Mouse (Mus musculus) ovary, postnatal 36 days (tissue): Measurements from ENCODE around the gene Tnnt2.

ENCODE experiments used
- DNase-seq: peaks from one replicate; pipeline ENCODE4 v3.0.0; 2022; ENCODE audit warnings: low spot score, mixed read lengths

The Tnnt2 gene

DNA sequence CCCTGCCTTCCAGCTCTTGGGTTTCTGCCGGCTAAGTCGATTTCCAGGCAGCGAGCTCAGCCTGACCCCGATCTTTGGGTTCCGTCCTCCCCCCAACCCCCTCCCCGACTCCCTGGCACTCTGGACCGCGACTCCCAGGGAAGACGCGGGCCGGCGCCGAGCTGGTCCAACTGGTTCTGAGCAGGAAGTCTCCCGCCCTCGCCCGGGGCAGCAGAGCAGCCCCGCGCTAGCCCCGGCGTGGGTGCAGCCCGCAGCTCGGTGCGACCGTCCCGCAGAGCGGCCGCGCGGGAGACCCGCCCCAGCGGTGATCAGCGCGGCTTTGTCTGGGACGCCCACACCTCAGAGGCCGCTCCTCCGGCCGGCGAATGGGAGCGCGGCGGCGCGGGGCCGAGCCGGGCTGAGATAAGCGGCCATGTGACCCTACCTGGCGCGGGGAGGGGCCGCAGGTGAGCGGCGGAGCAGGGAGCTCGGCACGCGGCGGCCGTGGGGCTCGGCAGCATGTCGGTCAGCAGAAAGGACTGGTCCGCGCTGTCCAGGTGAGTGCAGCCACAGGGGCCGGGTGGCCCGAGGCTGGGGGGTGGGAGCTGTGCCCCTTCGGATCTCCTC is 17.6 kb upstream of the Tnnt2 start, which contains the start of gene Lad1:
TSS of gene Lad1 (plus strand) at position 118 of the 606 bp plus-strand sequence.
- DNase-seq, result peak; percentile 42

DNA sequence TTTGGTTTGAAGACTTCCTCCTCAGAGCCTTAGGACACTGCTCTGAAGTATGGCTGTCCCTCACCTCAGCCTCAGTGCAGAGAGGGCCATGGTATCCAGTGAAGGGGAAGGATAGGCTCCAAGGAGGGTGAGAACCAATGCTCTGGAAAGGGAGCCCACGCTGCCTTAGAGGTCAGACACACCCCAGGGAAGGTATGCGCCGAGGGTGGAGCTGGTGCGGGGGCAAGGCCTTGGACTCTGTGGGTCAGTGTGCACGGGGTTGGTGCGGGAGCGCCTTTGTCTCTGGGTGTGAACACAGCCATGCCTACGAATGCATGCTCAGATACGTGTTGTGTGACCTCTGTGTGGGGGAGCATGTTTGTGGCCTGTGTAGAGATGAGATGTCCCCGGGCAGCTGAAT is 16.1 kb upstream of the Tnnt2 start:
- no peak for DNase-seq

DNA sequence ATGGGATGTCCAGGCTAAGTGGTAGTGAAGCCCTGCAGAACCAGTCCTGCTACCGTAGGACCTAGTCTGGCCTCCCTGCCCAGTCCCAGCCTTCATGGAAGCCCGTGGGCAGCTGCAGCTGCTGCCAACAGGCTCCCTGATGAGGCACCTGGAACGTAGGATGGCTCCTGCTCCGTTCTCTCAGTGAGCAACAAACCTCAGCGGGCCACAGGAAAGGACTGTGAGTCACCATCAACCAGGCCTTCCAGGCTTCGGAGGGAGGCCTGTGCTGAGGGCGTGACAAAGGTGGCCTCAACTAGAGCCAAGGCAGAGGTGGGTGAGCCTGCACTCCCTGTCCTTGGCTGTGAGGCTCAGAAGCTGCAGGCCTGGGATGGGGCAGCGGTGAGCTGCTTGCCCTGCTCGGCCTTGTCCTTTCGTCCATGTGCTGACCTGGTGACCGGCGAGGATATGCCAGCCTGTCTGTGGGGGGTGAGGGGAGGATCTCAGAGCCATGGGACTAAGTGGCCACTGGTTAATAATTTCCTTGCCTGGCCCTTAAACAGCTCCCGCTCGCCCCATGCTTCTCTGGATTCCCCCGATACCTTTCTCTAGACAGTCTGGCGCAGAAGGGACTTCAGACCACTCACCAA is 15.3 kb upstream of the Tnnt2 start:
- no peak for DNase-seq

DNA sequence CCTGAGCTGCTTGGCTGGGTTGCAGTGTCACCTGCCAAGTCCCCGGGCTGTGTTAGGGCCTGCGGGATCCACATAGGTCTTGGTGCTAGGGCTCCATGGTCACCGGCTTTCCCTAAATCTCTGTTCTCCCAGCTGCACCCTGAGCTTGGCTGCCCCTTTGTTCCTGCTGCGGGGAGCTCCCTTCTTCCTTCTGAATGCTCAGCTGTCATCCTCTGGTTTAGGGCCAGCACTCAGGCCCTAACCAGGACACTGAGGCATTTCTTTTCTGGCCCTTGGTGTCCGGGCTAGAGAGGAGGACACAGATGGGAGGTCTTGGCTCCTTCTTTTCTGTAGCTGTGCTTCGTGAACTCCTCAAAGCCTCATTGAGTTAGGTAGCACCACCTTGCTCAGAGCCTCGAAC is 14.4 kb upstream of the Tnnt2 start:
- no peak for DNase-seq

DNA sequence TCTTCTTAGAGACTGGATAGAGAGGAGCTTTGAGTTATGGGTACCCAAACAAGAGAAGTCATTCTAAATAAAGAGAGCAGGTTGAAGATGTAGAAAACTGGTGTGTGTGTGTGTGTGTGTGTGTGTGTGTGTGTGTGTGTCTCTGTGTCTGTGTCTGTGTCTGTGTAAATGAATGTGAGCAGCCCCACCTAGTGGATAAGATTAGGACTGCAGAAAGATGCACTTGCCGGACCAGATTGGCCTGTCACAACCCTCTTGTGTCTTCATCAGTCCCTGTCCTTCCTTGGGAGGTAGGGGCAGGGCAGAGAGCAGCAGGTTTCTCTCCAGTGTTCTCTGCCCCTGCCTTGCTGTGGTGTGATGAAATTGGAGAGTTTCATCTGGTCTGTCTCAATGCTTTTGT is 7.2 kb upstream of the Tnnt2 start:
- no peak for DNase-seq

DNA sequence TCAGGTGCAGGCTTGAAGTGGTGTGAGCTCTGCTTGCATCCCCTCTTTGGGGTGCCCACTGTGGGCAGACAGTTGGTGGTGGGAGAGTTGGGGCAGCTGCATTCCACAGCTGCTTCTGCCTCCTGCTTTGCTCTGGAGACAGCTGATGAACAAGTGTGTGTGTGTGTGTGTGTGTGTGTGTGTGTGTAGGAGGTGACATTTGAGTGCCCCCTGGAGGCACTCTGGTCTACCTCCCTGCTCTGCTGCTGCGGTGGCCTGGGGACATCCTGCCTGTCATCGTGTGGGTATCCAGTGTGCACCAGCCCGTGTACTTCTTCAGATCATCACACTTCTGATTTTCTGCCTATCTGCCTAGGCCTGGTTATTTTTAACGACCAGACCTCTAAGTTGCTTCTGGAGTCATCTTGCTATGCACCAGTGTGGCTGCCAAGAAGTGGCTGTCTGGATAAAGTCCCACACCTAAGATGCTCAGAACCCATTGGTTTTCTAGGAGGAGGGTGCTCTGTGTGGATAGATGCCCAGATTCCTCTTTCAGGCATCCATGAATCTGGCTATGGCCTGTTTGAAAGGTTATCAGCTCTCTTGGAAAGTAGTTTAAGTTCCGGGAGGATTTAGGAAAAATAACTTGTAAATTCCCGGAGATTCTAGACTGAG is 1.8 kb upstream of the Tnnt2 start:
- no peak for DNase-seq

DNA sequence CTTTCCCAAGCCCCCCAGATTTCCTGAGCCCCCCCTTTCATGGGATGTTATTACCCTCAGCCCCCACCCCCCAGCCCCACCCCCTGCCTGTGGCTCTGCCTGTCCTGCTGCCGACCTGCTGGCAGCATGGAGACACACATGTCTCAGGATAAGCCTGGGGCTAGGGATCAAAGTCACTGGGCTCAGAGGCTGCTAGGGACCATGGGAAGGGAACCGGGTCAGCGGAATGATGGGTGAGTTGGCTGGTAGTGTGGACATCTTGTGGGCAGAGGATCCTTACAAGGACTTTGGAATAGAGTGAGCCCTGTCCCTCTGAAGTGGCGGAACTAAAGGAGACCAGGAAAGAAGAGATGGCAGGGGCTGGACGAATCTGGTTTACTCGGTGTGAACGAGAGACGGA is 1.2 kb upstream of the Tnnt2 start:
- DNase-seq, result no peak

DNA sequence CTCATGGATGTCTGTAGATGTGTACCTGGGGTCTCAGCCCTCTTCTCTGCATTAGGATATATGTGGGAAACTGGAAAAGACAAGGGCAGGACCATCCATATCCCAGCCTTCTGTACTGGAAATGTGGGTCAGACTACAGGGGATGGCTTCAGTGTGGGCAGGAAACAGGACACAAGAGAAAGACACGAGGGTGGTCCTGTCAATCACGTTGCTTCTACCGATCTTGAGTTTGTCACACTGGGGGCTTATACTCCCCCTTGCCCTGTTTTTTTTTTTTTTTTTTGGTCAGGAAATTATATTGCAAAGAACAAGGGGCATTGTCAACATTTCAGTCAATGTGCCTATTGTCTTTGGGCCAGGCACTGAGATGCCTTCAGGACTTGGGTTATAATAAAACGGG is 2.5 kb downstream of the Tnnt2 start:
- no peak for DNase-seq

DNA sequence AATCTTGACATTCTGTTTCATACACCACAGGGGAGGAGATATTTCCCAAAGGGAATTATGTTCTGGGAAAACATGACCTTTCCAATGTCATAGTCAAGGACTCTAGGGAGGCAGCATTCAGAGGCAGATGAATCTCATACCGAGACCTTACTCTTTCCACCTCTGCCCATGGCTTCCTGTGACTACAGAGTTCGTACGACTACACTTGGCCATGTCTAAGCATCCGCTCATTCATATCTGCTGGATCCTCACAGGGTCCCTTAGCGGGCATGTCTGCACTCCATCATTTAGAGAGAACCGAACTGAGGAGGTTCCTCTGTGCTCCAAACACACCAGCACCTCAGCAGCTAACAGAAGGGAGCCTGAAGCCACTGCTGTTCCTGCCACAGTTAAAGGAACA is 2.9 kb downstream of the Tnnt2 start:
- DNase-seq, result no peak

DNA sequence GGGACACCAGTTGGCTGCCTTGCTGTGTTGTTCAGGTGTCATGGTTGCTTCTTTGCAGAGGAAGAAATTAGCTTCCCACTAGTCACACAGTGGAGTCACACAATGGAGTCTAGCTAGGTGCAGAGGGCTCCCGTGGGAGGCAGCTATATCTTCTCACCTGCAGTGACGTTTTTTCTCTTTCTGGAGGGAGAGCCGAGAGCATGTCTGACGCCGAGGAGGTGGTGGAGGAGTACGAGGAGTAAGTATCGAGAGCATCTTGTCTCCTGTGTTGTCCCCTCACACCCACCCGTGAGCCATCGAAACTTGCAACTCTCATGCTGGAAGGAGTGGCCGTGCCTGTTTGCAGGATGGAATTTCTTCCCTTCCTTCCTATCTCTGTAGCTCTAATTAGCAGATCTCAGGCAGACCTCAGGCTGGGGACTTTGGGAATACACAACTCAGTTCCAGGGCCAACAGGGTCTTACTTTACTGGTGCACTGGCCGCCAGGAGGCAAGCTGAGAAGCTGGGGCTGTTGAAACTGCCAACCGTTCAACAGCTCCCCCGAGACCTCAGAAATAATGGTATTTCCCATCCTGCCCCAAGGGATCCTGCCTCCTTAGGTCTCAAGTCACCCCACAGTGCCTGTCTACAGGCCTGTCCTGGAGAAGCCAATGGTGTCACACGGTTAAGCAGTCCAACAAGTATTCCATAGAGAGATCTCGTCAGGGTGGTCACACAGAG is 4.7 kb downstream of the Tnnt2 start:
- no peak for DNase-seq

DNA sequence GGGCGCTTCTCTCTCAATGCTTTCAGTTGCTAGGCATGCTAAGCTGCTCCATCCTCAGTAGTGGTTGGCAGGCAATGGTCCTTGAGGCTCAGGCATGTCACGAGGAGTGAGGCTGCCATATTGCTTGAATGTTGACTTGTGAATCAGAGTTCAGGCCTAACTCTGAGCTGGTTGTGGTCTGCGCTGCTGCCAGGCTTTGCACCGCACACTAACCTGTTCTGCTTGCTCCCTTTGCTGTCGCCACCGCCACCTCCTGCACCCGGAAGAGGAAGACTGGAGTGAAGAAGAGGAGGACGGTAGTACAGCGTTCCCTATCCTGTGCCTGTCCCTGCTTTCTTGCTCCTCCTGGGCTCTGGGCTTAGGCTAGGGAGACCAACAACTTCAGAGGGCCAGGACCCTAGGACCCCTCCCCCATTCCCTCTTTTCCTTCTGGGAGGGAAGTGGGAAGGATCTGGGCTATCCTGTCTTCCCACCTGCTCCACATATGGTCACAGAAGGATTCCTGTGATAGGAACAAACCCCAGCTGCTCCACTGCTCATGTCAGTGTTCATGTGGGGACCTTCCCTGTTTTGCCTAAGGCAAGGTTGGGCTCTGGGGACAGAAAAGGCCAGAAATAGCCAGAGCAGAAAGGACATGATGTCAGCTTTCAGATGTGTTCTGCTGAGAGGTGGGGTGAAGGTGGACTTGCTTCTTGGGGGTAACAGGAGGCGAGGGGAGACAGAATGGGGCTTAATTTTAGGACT is 7.5 kb downstream of the Tnnt2 start:
- DNase-seq, result no peak

DNA sequence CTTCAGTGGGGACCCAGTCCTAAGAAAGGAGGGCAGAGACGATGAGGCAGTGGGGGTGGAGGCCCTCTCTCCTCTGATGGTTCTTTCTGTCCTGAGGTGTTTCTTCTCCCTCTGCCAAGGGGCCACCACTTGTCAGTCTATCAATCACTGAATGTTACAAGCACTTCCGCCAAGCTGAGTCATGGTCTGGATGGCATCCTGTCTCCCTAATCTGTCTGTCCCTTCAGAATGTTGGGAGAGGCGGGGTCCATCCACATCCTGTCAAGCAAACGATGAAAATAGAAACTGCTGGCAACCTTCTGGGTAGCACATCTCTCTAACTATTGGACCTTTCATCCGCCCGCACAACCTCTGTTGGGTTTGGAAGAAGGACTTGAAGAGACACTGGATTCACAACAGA is 8.3 kb downstream of the Tnnt2 start:
- no peak for DNase-seq

DNA sequence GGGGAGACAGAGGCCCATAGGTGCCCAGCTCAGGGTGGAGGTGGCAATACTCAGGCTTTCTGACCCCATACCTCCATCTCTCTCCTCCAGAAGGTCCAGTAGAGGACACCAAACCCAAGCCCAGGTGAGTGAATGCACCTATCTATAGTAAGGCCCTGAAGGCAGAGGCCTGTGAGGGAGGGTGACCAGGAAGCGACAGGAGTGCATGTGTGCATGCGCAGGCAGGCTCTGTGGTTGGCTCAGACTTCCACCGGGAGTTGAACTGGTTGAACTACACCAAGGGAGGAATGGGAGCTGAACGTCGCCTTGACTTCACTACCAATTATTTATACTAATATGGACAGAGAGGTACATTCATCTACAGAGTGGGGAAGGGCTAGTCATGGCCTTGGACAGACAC is 10.5 kb downstream of the Tnnt2 start:
- no peak for DNase-seq

DNA sequence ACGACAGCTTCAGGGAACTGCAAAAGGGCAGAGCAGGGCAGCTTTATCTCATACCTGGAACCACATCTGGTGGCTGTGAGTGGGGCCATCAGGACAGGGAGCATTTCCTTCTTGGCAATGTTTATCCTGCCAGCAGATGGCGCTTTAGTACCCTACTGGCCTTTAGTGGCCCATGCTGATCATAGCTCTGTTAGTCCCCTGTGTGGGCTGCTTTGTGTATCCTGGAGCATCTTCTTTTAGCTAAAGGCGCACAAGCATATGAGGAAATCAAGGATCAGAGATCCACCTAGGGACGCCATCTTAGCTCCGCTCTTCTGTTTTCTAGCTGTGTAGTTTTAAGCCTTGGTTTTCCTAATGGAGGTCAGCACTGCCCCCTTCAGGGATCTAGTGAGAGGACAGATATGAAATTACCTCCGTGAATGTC is 11.0 kb downstream of the Tnnt2 start:
- DNase-seq, result no peak

DNA sequence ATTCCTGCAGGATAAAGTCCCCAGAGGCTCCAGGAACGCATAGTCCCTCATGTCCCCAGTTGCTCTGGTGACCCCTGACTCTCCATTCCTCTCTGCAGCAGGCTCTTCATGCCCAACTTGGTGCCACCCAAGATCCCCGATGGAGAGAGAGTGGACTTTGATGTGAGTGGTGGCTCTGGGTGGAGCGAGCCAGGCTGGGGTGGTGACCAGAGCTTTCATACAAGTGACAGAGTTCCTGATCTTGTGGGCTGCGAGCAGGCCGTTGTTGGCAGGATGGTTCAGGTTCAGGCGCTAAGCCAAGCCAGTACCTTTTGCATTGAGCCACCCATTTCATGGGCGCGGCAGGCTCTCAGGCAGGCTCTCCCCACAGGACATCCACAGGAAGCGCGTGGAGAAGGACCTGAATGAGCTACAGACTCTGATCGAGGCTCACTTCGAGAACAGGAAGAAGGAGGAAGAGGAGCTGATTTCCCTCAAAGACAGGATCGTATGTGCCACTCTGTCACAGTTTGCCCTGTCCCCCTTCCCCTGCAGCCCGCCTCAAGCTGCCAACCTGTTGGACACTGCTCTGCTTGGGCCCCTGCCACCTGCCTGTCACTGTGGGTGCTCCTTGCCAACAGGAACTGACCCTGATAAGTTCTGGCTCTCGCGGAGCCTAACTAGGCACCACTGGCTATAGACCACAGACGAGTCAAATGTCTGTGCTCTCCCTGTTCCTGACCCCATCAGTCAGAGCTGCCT is 11.6 kb downstream of the Tnnt2 start:
- DNase-seq, result no peak

DNA sequence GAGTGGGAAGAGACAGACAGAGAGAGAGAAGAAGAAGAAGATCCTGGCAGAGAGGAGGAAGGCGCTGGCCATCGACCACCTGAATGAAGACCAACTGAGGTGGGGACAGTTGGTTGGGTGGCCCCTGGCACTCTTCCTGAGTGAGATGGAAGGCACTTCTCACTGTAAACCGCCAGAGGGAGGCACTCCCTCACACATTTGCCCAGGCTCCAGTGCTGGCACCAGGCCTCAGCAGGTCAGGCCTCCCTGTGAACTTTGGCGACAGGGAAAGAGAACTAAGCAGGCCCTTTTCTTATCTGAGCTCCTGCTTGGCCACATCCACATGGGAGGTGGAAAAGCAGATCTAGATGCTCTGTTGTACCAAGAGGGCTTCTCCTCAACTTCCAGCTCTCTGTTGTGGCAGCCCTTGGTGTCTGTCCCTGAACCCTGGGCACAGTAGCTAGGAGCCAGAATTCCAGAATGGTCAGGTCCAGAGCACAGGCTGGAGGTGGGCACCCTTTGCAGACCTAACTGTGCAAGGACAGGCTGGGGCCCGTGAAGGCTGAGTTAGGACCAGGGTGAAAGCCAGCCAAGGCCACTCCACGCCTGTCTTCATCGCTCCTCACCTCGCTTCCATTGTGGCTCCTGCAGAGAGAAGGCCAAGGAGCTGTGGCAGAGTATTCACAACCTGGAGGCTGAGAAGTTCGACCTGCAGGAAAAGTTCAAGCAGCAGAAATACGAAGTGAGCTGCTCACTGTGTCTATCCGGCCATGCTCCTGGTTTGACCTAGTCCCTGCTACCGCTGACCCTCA is 14.8 kb downstream of the Tnnt2 start:
- peak; percentile 51 for DNase-seq

DNA sequence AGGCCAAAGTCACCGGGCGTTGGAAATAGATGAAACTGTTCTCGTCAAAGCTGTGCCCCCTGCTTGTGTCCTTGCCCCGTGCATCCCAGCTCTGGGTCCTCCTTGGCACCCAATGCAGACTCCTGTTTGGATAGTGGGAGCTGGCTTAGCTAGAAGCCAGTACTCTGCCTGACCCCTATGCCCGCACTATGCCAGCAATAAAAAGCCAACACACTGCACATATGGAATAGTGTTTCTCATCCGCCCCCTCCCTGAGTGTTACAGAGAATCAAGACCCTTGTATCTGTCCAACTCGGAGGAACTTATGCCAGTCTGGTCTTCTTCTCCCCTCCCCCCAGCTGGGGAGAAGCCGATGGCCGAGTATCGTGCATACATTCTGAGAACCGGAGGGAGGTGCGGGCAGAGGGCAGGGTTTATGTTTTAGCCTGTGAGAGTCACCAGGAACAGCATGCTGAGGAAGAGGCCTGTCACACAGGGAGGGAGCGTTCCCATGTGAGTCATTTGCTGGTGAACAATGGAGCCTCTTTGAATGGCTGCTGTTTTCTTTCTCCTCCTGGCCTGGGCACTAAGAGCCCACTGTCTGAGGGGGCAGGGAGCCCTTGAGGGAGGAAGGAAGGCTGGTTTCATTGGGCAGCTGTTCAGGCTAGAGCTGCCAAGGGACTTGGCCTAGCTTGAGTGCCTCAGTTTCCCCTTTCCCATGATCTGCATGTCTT is 16.0 kb downstream of the Tnnt2 start:
- DNase-seq, result no peak

DNA sequence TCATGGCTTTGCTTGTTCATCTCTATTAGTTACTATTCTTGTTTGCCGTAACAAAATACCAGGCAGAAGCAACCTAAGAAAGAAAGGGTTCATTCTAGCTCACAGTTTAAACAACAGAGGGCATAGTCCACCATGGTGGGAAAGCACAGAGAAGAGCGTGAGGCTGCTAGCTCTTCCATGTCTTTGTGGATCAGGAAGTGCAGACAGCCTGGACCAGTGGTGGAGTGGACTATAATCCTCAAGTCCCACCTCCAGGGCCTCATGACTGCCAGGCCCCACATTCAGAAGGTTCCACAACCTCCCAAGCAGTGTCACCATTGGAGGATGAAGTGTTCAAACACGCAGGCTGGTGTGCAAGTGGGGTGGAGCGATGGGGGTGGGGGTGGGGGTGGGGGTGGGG is 17.0 kb downstream of the Tnnt2 start:
- DNase-seq, result no peak

DNA sequence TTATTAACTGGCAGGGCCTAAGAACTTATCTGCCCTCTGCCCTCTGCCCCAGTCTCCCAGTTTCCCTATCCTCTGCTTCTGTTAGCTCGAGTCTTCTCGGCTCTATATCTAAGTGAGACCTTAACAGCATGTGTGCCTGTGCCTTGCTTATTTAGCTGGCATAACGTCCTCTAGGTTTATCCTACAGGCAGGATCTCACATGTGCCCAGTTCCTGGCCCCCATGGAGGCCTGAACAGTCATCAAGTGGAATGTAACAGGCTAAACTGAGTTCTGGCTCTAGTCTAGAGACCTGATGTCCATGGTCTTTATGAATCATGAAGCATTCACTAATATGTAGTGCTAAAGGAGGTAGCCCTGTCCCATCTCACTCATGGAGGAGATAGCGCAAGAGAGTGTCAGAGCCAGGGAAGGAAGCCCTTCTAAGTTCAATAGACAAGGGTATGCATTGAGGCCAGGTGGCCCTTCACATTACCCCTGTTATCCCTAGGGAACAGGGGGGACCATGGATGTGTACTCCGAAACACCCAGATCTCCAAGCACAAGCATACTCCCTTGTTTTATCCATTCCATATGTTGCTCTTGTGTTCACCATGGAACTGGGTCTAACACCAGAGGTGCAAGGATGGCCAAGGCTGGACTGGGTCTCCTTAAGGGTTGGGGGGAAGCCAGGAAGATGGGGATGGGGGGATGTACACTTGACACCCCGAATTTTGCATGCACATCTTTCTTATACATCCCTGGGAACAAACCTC is 18.6 kb downstream of the Tnnt2 start:
- DNase-seq, result no peak

DNA sequence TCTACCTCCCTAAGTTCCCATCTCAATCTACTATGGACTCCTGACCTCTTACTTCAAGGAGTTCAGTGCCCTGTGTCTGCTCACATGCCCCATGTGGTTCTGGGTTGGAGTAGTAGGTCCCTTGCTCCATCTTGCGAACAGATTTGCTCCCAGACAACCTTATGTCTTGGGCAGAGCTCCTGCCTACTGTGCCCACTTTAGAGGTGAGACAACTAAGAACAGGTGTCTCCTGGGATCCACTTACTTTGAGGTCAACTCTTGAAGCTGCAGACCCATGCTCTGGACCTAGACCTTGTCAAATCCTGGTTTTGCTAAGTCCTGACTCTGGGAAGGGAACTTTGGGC is 19.2 kb downstream of the Tnnt2 start:
- DNase-seq, result no peak
